Mouse (Mus musculus) cerebellum, adult 11-12 months (tissue): ENCODE results near the gene Emc6.

Experiments
- DNase-seq: peaks from one replicate; pipeline ENCODE4 v3.0.0; 2022

The Emc6 gene

DNA sequence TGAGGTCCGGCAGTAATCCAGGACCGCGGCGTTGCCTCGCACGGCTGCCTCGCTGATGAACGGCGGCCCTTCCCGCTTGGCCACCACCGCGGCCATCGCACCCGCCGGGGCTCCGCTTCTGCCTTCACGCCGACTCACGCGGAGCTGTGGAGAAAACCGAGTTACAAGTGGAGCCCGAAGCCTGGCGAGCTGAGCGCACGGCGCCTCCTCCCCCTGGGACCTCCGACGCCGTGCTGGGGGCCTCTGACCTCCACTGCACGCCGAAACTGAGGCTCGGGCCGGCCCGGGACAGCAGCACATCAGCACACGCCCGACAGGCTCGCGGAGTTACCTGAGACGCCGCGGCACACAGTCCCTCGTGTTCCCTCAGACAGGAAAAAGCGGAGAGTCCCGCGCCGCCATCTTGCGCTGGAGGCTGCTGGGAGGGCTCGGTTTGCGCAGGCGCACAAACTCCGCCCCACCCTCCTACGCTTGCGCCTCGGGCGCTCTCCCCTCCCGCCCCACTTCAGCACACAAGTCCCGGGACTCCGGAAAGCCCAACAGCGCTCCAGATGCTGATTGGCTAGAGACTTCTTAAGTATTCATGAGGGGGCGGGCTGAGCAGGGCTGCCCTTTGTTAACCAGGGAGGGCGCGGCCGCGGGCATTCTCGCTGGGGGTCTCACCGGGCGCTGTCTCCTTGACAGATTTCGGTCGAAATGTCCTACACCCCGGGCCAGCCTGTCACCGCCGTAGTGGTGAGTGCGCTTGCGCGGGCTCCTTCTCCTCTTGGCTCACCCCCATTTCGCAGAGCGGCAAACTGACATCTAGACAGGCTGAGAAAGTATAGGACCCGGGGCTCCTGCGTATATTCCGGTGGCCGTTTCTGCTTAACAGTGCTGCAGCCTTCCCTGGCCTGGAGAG, at the start of gene Emc6, which contains the start of gene Tax1bp3:
Emc6 (minus strand) TSS at position 430 of the 901 bp plus-strand sequence.
Tax1bp3 (plus strand) TSS at position 476 of the 901 bp plus-strand sequence.
- DNase-seq, result peak; percentile 97

DNA sequence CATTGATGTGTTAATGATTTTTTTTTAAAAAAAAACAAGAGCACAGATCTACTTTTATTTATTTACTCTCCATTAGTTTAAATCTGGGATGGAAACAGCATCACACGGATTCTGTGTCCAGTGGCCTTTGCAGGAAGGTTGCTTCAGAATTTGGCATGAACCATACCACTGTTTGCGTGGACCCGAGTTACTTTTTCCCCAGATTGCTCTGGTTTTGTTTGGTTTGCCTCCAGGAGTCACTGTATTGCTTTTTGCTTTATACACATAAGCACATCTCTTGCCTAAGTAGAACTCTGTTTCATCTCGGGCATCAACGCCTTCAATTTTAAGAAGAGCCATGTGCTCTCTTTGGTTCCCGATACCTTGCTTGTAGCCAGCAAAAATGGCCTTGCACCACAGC, 49.0 kb upstream of the Emc6 start:
- DNase-seq, result no peak

DNA sequence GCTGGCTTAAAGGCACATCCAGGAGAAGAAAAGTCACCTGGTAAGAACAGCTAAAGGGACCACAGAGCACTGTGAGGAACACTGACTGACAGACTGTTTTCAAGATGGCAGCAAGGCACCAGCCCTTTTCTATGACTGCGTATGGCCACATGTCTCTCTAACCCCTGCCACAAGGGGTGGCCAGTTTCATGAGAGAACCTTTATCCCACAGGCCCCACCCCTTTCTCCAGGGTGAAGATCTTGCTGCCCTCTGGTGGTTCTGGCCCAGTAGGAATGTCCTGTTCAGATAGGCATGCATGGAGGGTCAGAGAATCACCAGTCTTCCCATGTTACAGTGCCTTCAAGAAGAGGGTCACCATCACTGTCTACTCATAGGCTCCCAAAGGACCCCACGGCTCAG, 47.1 kb upstream of the Emc6 start:
- no peak for DNase-seq

DNA sequence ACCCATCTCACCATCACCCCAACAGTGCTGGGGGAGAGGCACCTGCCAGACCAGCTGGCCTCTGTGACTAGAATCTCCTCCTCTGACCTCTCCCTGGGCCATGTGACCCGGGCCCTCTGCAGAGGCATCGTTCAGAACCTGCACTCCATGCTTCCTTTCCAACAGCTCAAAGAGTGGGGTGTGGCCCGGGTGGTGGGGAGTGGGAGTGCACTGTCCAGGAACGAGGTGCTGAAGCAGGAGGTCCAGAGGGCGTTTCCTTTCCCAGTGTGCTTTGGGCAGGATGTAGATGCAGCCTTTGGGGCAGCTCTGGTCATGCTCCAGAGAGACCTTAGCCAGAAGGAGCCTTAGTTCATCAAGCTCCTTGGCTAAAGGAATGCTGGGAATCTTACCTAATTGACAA, 46.0 kb upstream of the Emc6 start:
- DNase-seq, result no peak

DNA sequence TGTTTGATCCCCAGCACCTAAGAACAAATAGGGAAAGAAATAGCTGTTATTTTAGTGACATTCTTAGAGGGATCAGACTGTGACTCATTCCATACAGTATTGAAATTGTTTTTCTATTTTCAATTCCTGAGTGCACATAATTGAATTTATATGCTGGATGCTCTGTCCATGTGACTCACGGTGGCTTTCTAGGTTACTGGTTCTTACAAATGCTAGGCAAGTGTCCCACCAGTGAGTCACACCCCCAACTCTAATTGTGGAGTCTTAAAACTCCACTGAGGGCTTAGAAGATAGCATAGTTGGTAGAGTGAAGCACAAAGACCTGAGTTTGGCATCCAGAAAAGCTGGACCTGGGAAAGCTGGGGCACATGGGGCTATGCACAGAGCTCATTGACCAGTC, 43.8 kb upstream of the Emc6 start:
- DNase-seq, result no peak

DNA sequence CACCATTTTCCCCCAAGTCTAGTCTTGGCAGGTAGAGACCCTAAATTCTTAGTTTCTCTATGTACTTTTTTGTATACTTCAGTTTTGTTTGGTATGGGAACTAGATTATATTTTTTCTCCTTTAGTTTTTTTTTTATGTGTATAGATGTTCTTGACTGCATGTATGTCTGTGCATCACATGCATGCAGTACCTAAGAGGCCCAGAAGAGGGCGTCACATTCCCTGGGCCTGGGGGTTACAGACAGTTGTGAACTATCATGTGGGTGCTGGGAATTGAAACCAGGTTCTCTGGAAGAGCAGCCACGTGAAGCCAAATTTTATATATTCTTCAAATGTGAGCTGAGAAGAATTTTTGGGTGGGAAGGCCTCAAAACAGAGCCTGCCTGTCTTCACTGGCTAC, 42.8 kb upstream of the Emc6 start:
- no peak for DNase-seq

DNA sequence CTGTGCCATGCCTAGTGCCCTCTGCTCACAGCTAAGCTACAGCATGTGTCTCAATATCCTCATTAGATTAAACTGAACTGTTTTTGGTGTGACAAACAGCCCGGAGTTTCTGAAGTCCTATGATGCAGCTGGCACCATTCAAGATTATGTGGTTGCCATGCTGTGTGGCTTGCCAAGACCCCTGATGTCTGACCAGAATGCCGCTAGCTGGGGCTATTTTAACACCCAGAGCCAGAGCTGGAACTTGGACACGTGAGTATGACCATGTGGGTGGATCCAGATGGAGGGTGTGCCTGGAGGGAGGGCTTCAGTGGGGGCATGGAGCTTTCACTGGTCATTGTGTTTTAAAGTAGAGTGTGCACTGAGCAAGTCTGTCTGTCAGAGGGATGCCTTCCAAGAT, 37.1 kb upstream of the Emc6 start:
- DNase-seq, result no peak

DNA sequence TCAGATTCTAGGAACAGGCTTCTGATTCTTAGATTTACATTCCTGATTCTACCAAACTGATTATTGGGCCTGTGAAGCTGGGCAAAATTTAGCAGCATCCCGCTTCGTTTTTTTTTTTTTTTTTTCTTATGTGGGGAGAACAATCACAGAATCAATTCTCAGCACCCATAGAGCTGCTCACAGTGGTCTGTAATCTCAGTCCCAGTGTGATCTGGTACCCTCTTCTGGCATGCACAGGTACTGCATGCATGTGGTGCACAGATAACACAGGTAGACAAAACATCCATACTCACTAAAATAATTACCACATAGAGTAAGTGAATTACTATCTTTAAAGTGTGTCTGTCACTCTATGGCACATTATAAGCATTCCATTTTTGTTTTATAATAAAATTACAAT, 30.8 kb upstream of the Emc6 start:
- no peak for DNase-seq

DNA sequence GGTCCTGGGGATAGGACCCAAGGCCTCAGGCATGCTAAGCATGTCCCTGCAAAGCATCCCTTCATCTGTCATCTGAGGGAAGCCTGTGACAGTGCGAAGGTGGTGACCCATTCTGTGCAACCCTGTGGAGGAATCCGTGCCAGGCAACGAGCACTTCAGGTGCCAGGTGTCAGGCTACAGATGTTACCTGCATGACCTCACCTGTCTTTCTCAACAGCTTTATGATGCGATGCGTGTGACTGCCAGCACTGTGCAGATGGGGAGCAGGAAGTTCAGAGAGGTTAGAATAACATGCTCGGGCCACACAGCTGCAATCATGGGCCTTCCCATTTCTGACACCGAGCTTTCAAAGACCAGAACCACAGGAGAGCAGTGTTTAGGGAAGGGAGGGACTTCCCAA, 28.4 kb upstream of the Emc6 start:
- no peak for DNase-seq

DNA sequence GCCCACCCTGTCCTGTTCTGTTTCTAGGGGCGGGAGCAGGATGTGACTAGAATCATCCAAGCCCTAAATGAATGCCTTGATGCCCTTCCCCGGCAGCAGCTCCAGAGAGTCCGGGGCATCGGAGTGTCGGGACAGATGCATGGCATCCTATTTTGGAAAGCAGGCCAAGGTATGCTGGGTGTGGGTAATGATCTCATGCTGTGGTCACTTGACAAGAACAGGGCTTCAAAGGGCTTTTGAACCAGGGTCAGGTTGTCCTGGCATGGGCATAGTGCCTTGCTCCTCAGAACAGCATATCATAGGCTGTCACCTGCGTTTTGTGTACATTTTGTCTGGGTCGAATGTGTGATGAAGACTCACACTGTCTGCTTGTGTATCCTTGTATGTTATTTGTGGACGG, 27.1 kb upstream of the Emc6 start:
- DNase-seq, result no peak

DNA sequence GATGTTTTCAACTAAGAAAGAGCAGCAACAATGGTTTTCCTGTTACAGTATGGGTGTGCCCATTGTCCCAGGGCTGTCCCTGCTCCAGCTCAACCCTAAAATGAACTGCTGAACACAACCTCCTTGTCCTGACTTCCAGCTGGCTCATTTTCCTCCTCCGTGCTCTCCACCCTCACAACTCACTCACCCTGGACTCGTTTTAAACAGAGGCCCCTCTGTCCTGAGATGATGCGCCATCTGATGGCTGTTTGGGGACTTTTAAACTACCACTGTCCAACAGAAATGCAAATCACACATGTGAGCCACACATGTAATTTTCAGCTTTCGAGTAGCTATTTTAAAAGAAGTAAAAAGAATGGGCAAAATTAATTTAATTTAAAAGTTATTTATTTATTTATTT, 24.8 kb upstream of the Emc6 start:
- DNase-seq, result no peak

DNA sequence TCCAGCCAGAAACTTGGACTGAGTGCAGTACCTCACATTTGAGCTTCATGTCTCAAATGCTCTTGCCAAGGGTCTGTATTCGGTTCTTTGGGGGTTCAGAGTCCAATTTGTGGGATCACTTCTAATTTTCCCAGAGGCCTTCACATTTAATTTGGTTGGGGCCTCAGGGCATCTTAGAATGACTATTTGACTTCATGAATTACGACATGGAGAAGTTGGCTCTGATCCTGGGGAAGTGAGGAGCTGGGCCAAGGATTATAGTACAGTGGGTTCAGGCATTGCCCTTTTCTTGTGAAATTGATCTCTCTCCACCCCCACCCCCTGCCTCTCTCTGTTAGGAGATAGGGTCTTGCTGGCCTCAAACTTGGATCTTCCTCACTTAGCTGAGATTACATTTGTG, 24.2 kb upstream of the Emc6 start:
- DNase-seq, result no peak

DNA sequence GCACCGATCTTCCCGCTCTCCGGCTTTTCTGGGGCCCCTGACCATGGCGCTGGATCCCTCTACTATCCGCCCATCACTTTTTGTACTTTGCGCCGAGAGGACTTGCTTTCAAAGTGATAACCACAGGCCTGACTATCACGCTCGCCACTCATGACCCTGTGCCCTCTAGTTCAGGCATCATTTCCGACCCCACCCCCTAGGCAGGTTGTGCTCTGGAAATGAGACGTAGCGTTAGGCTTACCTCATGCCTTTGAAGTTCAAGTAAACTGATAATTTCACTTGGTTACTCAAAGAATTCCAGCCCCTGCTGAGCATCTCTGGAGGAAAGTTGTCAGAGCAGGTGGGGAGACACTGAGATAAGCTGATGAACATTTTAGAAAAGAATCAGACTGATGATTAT, 23.0 kb upstream of the Emc6 start:
- DNase-seq, result no peak

DNA sequence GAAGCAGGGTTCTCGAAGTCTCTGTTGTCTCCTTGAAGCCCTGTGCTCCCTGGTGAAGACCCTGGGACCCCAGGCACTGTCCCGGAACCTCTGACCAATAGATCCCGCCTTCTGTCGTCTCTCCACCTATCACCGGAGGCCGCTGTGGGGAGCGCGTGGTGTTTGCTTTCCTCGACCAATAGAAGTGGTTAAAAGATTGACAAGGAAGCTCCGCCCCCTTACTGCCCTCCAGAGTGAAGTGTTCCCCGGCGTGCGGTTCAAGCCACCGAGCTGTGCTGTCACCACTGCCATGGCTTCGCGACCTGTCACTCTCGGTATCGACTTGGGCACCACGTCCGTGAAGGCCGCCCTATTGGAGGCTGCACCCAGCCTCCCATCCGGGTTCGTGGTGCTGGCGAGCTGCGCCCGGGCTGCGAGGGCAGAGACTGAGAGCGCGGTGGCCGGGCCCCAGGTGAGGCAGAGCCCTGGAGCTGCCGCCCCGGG, 22.4 kb upstream of the Emc6 start, which contains the start of gene Shpk:
Shpk (plus strand) TSS at position 231 of the 483 bp plus-strand sequence.
- DNase-seq, result peak; percentile 95

DNA sequence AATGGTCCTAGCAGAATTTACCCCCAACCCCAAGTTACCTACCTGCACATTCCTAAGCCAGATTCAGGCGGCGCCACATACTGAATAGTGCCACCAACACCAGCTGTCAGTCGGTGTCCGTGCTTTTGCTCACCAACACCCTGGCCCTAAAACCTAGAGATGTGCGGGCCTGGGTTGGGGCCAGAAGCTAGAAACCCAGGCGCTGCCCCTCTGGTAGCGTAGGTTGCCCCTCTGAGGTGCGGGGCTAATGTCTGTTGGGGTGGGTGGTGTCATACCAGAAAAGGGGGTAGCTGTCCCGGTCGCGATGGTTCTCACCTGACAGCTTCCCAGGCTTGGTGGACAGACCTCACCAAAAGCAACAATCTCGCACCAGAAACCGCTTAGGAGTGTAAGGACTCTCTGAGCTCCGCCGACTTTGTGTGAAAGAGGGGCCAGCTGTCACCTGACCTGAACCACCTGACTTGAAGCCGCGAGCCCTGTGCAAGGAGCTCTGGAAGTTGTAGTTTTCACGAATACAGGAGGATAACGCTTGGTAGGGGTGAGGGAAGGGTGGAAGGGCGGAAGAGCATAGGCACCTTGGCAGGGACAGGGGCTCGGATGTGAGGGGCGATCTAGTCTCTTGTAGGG, 21.9 kb upstream of the Emc6 start, which contains the start of gene Ctns:
Ctns (minus strand) TSS at position 440 of the 627 bp plus-strand sequence.
- peak; percentile 89 for DNase-seq

DNA sequence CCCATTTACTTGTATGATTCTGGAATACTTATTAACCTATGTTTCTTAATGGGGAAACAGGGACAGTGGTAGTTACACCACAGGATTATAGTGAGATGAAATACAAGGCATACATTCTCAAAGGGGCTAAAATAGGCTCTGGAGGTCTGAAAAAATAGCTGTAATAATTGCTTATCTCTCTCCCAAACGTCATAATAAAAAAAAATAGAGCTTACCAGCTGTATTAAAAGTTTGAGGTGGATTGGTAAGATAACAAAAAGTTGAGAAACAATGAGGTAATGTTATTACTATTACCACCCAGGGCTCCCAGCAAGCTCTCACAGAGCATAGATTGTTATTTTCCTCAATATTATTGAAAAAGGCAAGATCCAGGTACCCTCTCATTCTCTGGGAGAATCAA, 21.4 kb upstream of the Emc6 start:
- DNase-seq, result no peak

DNA sequence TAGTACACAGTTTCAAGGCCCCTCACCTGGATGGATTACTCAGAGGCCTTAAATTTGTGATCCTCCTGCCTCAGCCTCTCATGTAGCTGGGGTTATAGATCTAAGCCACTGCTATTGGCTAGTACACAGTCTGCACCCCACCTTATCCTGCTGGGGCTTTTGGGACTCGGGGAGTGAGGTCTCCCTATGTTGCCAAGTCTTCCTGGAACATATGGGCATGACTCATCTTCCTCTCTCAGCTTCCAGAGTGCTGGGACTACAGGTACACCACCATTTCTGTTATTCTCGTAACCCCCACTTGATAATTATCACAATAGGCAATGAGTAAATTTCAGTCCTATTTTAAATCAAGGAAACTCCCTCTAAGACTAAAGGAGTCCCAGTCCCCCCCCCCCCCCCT, 17.6 kb upstream of the Emc6 start:
- DNase-seq, result no peak

DNA sequence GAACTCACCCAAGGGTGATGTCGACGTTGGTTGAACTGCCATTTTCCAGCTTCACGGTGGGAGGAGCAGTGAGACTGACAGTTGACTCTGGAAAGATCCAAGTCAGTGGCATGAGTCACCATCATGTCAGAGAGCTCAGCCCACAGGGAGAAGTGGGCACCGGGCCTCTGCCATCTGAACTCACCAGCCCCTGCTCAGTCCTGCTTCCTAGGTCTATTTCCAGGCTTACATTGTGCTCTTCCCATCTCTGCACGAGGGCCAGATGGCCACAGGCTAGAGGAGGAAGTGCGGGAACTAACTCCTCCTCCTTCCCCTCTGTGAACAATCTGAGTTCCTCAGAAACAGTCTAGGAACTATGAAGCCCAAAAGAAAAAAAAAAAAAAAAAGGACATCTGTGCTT, 16.2 kb upstream of the Emc6 start:
- peak; percentile 82 for DNase-seq

DNA sequence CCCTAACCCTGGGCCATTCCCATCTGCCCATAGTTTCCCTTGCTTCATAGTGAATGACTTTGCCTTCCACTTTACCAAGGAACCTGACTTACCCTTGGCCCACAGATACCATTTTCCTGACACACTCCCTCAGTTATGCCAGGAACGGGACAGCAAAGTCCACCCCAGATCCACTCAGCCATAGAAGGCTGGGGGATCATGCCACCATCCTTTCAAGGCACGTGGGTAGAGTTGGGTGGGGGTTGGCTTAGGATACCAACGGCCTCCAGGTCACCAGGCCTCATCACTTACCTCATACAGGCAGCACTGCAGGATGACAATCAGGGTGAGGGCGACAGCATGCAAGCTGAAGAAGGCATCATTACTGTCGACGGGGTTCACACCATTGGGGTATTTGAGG, 10.4 kb upstream of the Emc6 start:
- DNase-seq, result no peak

DNA sequence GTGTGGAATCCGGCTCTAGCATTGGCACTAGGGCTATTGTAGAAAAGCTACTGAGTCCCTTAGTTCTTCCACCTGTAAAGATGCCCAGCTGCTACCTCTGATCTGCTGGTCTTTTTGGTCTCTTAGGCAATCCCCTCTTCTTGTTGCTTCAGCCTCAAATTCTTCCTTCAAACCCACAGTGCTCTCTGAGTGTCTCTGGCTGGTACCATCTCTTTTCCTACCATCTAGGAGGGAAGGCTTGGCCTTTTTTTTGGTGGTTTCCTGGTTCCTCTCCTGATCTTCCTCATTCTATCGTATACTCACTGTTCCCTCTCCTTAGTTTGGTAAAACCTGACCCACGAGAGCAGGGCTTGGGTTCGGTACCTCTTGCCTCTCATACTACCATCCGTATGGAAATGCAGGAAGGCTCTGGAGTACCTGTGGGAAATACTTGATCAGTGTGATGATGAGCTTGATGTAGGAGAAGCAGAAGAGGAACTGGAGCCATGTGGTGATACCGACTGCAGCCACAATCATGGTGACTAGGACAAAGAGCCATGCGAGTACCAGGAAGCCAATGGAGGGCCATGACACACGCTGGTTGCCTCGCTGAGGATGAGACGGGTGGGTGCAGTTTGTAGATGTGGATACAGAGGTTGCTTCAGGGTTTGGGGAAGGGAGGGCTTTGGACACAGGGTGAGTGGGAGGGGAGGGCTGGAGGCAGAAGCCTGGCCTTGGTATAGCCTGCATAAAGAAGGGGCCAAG, 9.2 kb upstream of the Emc6 start:
- DNase-seq, result no peak

DNA sequence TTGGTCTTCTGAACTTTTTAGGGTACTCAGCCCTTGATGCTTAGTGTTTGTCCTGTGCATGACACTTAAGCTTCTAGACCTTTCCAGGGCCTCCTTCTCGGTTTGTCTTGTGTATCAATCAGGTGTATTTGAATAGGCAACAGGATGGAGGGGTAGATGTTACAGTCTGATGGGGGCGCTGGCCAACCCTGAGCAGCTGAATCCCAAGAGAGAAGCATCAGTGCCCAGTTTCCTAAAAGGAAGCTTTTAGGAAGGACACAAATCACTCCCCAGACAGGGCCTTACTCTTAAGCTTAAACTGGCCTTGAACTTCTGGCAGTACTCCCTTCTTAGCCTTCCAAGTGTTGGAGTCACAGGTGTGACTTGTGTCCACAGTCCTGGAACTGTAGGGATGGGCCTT, 1.1 kb upstream of the Emc6 start:
- no peak for DNase-seq

DNA sequence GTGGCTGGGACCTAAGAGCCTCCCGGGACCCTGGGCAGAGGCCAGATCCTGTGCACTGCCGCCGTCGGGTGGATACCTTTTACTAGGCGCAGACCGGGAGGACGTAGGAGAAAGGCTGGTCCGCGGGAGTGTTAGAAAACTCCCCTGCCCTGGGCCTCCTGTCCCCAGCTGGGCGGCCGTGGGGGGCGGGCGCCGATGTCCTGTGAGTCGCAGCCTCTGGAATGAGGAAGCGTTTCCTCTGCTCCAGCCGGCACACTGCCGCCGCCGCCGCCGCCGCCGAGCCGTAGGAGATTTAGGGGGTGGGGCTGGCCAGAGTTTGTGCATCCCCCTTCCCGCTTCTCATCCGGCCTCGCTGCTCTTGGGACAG, 655 bp upstream of the Emc6 start:
- DNase-seq, result no peak

DNA sequence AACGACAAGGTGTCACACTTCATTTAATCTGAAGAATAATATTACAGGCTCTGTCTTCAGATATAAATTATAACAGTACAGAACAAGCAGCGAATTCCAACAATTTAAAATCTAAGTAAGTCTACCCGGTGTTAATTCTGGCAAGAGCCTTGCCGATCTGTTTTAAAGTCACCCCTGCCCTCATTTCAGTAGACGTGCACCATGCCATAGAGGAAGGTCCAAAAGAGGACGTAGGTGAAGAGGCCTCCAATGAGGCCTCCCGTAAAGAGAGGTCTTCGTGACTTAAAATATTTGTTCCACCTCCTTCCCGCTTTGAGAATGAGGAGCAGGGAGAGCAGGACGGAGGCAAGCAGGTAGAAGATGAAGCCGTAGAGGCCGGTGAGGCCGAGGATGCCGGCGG, 651 bp downstream of the Emc6 start:
- no peak for DNase-seq

DNA sequence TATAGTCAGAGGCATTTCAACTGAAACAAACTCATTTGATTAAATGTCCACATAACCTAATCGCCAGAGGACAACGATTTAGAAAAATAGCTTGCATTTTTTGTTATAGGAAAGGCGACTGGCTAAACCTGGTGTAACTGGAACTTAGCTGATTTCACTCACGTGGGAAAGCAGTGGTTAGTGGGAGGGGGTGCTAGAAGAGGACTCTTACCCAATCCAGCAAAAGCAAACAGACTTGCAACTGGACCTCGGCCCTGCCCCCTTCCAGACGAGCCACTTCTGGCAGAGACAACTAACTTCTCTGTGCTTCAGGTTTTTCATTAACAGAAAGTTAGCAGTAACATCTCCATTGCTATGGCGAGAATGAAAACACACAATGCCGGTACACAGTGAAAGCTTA, 1.2 kb downstream of the Emc6 start:
- no peak for DNase-seq
